Mouse (Mus musculus) urinary bladder, postnatal 0 days (tissue): Measurements from ENCODE around the gene Rmi2. TPM values are rescaled to one million over a fixed set of nuclear protein-coding genes. Genes with fewer than 3 reads are reported as not detected.

Experiments
- polyA plus RNA-seq: library from polyadenylated mRNA; unstranded; fragments of >200 nt; fragmentation: Nextera tagmentation; extraction: Ambion mirVana; gene quantifications from 2 replicates; pipeline ENCODE4 v1.2.1, GENCODE M21; 2015

The Rmi2 gene
- polyA plus RNA-seq: 0.92 and 0.94 TPM in 2 replicates

GRCm38 (mm10) chr16:10834911-10835587 is at the start of gene Rmi2:
Rmi2 (plus strand) TSS chr16:10835059.

GRCm38 (mm10) chr16:10785371-10786231 is 49.3 kb upstream of the Rmi2 start, which contains the start of gene Socs1:
Socs1 (minus strand) TSS chr16:10785536.

DNA sequence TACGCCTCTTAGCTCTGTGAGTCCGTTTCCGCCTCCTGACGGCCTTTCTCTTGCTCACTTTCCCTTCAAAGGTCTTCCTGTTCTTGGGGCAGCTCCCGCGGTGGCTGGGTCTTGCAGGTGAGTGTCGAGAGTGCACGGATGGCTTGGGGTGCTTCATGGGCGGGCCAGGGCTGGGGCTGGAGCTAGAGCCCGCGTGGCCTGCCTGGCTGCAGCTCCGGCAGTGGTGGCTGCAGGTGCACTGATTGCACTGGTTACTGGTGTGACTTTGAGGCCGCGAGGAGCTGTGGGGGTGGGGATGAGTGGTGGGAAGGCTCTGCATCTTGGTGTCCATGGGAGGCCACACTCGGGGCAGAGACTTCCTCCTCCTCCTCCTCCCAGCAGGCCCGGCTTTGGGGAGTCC is 46.6 kb upstream of the Rmi2 start, which contains the start of gene Tnp2:
Tnp2 (minus strand) TSS at position 390 of the 400 bp plus-strand sequence.

GRCm38 (mm10) chr16:10790702-10791101 is 44.2 kb upstream of the Rmi2 start, which contains the start of gene Prm3:
Prm3 (minus strand) TSS chr16:10790914.

GRCm38 (mm10) chr16:10796034-10796433 is 38.8 kb upstream of the Rmi2 start, which contains the start of gene Prm2:
Prm2 (minus strand) TSS chr16:10796134.

GRCm38 (mm10) chr16:10805789-10806527 is 28.9 kb upstream of the Rmi2 start, which contains the start of gene Prm1:
Prm1 (minus strand) TSS chr16:10805839.

GRCm38 (mm10) chr16:10812865-10813371 is 21.9 kb upstream of the Rmi2 start, which contains the start of gene Gm11172:
Gm11172 (plus strand) TSS chr16:10812915.

Other genes starting within 250 kb of the Rmi2 start
- gene Socs1, start 49.5 kb upstream of the Rmi2 start, polyA plus RNA-seq: 5.7 and 7.2 TPM in 2 replicates
- gene Tnp2, start 46.4 kb upstream of the Rmi2 start, polyA plus RNA-seq: not detected in 2 replicates
- not detected in 2 replicates for gene Prm3, start 44.1 kb upstream of the Rmi2 start, polyA plus RNA-seq
- gene Prm2, start 38.9 kb upstream of the Rmi2 start, polyA plus RNA-seq: not detected in 2 replicates
- 1.0 TPM in 1 of 2 replicates, not detected in the other for gene Prm1, start 29.2 kb upstream of the Rmi2 start, polyA plus RNA-seq
- gene Gm11172, start 22.1 kb upstream of the Rmi2 start, polyA plus RNA-seq: not detected in 2 replicates
- 15.7 and 16.7 TPM in 2 replicates for gene Snn, start 225.9 kb downstream of the Rmi2 start, polyA plus RNA-seq
- gene Litaf, start 231.1 kb downstream of the Rmi2 start, polyA plus RNA-seq: 81.6 and 92.6 TPM in 2 replicates